Mouse (Mus musculus) midbrain, embryonic 13.5 days (tissue): ENCODE data around the gene 1700001C02Rik. TPM values are rescaled to one million over a fixed set of nuclear protein-coding genes. Genes with fewer than 3 reads are reported as not detected.

Experiments used
- ATAC-seq: fragments of 200-750 bp; cut with Nextera tagmentation; 2 replicates; pipeline ENCODE4 v1.8.0; 2017; ENCODE audit warnings: mild to moderate bottlenecking, moderate TSS enrichment, moderate library complexity
- H3K27ac ChIP-seq: fragments of 300-500 bp; sonication (generic); 2 replicates; pipeline ENCODE4 v1.5.1; 2015; ENCODE audit warnings: inconsistent platforms, mild to moderate bottlenecking, moderate library complexity
- H3K27me3 ChIP-seq: fragments of 300-500 bp; sonication (generic); 2 replicates; pipeline ENCODE4 v1.6.1; 2015; ENCODE audit warnings: mild to moderate bottlenecking, inconsistent platforms
- H3K36me3 ChIP-seq: fragments of 300-500 bp; sonication (generic); 2 replicates; pipeline ENCODE4 v1.6.1; 2015; ENCODE audit warnings: mild to moderate bottlenecking, inconsistent platforms
- H3K4me1 ChIP-seq: fragments of 300-500 bp; sonication (generic); replicated peaks from 2 replicates; pipeline ENCODE4 v1.6.1; 2015; ENCODE audit warnings: inconsistent platforms
- H3K4me2 ChIP-seq: fragments of 300-500 bp; sonication (generic); replicated peaks from 2 replicates; pipeline ENCODE4 v1.6.1; 2015; ENCODE audit warnings: moderate library complexity, mild to moderate bottlenecking, inconsistent platforms
- H3K4me3 ChIP-seq: fragments of 300-500 bp; sonication (generic); replicated peaks from 2 replicates; pipeline ENCODE4 v1.5.1; 2015; ENCODE audit warnings: mild to moderate bottlenecking, inconsistent platforms
- H3K9ac ChIP-seq: fragments of 300-500 bp; sonication (generic); replicated peaks from 2 replicates; pipeline ENCODE4 v1.6.1; 2015; ENCODE audit warnings: mild to moderate bottlenecking, inconsistent platforms
- H3K9me3 ChIP-seq: fragments of 300-500 bp; sonication (generic); 2 replicates; pipeline ENCODE4 v1.6.1; 2016; ENCODE audit warnings: mild to moderate bottlenecking, inconsistent platforms
- WGBS: fragments of 180-500 bp; shearing (Covaris S2); methylation state at CpG from one replicate; pipeline ENCODE4 v1.1.7; 2015; 5-methylcytosine and 5-hydroxymethylcytosine counted together
- polyA plus RNA-seq: library from polyadenylated mRNA; unstranded; fragments of >200 nt; fragmentation: Nextera tagmentation; extraction: Ambion mirVana; gene quantifications from 2 replicates; pipeline ENCODE4 v1.2.1, GENCODE M21; 2015

Gene 1700001C02Rik
- polyA plus RNA-seq, 1 experiment from 2014 or later, result 0.48 TPM

DNA sequence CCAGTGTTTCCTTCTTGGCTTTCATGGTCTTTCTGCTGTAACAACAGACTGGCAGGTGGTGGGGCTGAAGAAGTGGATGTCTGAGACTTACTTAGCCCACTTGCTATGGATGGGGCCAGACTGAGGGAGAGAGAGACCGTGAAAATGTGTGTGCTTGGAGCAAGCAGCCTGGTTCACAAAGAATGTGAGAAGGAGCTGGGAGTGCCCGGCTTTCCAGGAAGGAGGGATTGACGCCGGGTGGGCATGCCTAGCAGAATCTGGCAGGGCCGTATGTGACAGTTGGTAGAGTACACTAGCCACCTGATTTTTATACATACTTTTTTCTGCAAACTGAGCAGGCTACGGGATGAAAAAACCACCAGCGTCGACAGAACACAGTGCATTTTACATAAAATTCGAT lies 468 bp downstream of the 1700001C02Rik start:
- H3K4me2 ChIP-seq, result peak overlapping the region; percentile 56
- H3K4me1 ChIP-seq, result peaks cover 31% of the 10 kb centered on the region
- H3K9ac ChIP-seq, result peak overlapping the region; percentile 51
- 0 out of 2 replicates have a peak, but pooled peaks have one; percentile 4 for ATAC-seq
- H3K36me3 ChIP-seq, result no peaks in the 10 kb centered on the region
- no peak overlapping the region for H3K27ac ChIP-seq
- H3K9me3 ChIP-seq, result no peaks in the 10 kb centered on the region
- peaks cover 25% of the 10 kb centered on the region for H3K27me3 ChIP-seq
- H3K4me3 ChIP-seq, result peak overlapping the region; percentile 28
- 41% methylated on average over 9 of the region's 9 CpGs for WGBS

DNA sequence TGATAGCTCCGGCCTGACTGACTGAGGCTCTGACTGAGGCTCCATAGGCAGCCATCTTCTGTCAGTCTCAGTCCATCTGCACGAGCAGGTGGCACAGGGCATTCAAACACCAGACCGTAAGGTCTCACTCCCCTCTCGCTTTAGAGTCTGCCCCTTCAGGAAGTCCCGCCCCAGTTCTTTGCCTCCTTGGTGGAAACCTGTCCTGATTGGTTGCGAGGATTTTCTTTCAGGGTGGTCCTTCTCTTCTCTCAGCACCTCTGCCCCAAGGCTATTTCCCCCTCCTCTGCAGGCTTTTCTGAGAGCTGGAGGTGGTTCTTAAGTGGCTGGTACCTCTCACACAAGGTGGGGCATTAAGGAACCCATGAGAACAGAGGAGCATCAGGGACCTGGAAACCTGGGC lies 4.6 kb downstream of the 1700001C02Rik start:
- no peak for ATAC-seq
- Histone ChIP-seq H3K36me3 (no peaks in the 10 kb centered on the region), H3K9ac (no peak overlapping the region), H3K27me3 (peaks cover 13% of the 10 kb centered on the region), H3K4me3 (no peak overlapping the region), H3K4me2 (no peak overlapping the region), H3K9me3 (no peaks in the 10 kb centered on the region), H3K4me1 (peaks cover 21% of the 10 kb centered on the region), H3K27ac (no peak overlapping the region)
- WGBS, result 66% methylated on average over 6 of the region's 6 CpGs

DNA sequence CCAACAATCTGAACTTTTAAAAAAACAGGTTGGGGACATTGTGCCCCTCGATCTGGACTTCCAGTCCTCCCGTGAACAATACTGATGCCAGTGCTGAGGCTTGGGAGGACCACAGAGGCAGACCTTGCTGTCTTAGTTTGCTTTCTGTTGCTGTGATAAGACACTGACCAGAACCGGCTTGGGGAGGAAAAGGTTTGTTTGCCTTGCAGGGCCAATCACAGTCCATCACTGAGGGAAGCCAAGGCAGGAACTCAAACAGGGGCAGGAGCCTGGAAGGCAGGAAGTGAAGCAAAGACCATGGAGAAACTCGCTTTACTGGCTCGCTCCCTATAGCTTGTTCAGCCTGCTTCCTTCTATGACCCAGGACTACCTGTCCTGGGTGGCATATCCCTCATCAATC lies 6.3 kb downstream of the 1700001C02Rik start:
- 84% methylated on average over 5 of the region's 5 CpGs for whole genome bisulfite sequencing
- H3K4me1 ChIP-seq, result peaks cover 8% of the 10 kb centered on the region
- H3K27me3 ChIP-seq, result 0 out of 2 replicates have a peak, but pooled peaks cover 3% of the 10 kb centered on the region

DNA sequence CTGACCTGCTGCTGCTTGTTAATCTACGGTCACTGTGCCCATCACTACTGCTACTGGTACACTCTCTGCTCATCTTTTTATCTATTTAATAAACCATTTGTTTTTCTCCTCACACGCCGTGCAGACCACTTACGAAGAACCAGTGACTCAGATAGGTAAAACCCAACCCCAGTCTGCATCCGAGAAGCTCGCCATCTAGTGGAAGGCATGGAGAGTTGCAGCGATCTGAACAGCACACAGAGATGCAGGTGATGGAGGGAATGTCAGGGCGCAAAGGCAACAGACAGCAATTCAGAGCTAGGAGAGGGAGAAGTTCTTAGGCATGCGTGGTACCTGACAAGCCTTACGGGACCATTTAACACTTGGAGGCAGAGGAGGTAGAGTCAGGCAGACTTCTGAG lies 10.7 kb downstream of the 1700001C02Rik start:
- Histone ChIP-seq H3K4me2 (no peak overlapping the region), H3K9me3 (0 out of 2 replicates have a peak, but pooled peaks cover 4% of the 10 kb centered on the region), H3K9ac (no peak overlapping the region), H3K4me1 (no peaks in the 10 kb centered on the region), H3K27ac (no peak overlapping the region), H3K36me3 (no peaks in the 10 kb centered on the region), H3K27me3 (no peaks in the 10 kb centered on the region), H3K4me3 (no peak overlapping the region)
- WGBS, result 47% methylated on average over 10 of the region's 10 CpGs
- no peak for ATAC-seq

More for the DNA sequence above, 6.3 kb downstream of the 1700001C02Rik start:
- H3K4me3 ChIP-seq, result no peak overlapping the region
- H3K36me3 ChIP-seq, result no peaks in the 10 kb centered on the region
- H3K9me3 ChIP-seq, result no peaks in the 10 kb centered on the region
- no peak overlapping the region for H3K9ac ChIP-seq
- H3K4me2 ChIP-seq, result no peak overlapping the region
- no peak overlapping the region for H3K27ac ChIP-seq
- ATAC-seq, result no peak

DNA sequence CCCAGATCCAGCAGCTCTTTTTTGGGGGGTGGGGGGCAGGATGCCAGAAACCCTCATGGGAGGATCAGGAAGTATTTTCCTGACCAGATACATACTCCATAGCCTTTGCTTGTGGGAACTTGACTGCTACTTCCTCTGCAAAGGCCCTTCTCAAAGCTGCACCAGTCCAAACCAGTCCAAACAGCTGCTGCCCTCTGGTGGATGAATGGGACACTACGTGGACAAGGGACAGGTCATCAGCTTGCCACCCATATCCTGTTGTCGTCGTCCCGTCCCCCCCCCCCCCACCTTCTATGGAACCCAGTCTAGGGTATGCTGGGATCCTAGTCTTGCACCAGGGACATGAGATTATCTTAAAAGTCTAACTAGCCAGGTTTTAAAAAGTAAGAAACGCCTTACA lies 16.5 kb downstream of the 1700001C02Rik start:
- ATAC-seq, result 0 out of 2 replicates have a peak, but pooled peaks have one; percentile 53
- Histone ChIP-seq H3K4me3 (no peak overlapping the region), H3K36me3 (no peaks in the 10 kb centered on the region), H3K9me3 (0 out of 2 replicates have a peak, but pooled peaks cover 4% of the 10 kb centered on the region), H3K27ac (no peak overlapping the region), H3K9ac (no peak overlapping the region), H3K4me1 (no peaks in the 10 kb centered on the region), H3K4me2 (no peak overlapping the region), H3K27me3 (no peaks in the 10 kb centered on the region)
- 23% methylated on average over 5 of the region's 5 CpGs for WGBS

DNA sequence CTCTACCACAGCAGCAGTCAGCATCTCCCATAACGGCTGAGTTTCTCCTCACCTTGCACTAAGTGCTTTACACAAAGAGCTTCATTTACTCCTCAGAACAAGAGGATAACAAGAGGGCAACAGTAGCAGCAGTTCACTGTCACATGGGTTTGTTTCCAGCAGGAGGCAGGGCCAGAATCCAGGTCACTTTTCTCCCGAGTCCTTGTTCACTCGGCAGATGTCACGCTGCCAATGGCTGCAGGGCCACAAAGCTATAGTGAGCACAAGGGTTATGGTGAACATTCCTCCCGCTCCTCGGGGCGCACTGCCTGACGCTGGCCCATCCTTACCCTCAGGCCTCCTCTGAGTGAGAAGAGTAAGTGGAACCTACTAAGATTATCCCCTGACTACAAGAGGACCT lies 17.7 kb downstream of the 1700001C02Rik start:
- Histone ChIP-seq H3K27ac (no peak overlapping the region), H3K9ac (no peak overlapping the region), H3K27me3 (no peaks in the 10 kb centered on the region), H3K36me3 (no peaks in the 10 kb centered on the region), H3K4me1 (no peaks in the 10 kb centered on the region), H3K9me3 (0 out of 2 replicates have a peak, but pooled peaks cover 1% of the 10 kb centered on the region), H3K4me3 (no peak overlapping the region), H3K4me2 (no peak overlapping the region)
- ATAC-seq, result no peak
- WGBS, result 86% methylated on average over 8 of the region's 8 CpGs

DNA sequence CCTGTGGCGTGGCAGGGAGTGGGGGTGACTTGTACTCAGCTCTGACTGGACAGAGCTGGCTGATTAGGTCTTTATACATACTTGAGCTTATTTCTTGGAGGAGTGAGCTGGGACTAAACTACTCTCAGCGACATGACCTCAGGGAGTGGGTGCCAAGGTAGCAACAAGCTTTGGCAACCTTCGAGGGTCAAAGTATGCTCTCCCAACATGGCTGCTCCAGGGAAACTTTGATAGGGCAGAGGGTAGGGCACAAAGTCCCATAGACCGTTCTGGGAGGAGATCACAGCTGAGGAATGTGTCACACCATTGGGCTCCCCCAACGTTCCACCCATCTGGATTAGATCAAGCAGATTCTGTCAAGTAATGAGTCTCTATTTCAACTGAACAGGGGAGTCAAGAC lies 18.7 kb downstream of the 1700001C02Rik start:
- H3K4me3 ChIP-seq, result no peak overlapping the region
- H3K36me3 ChIP-seq, result no peaks in the 10 kb centered on the region
- H3K4me2 ChIP-seq, result no peak overlapping the region
- no peaks in the 10 kb centered on the region for H3K27me3 ChIP-seq
- no peaks in the 10 kb centered on the region for H3K4me1 ChIP-seq
- WGBS, result 84% methylated on average over 5 of the region's 5 CpGs
- H3K27ac ChIP-seq, result no peak overlapping the region
- H3K9me3 ChIP-seq, result no peaks in the 10 kb centered on the region
- ATAC-seq, result no peak
- no peak overlapping the region for H3K9ac ChIP-seq

DNA sequence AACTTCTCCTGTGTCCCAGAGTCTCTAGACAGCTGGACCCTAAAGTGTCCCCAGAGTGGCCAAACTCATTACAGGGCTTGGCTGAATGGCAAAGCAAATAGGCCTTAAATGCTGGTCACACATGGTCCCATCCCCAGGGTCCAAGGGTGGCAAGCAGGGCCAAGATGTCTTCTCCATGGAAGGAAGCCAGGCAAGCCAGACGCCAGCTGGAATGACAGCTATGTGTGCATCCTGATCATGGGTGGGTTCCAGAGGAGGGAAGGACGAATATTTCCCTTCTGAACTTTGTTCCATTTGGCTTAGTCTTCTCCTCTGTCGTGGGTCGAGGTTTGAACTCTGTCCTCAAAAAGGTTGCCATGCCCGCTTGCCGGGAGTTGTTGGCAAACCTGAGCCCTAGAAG lies 19.3 kb downstream of the 1700001C02Rik start:
- H3K9ac ChIP-seq, result no peak overlapping the region
- H3K4me2 ChIP-seq, result no peak overlapping the region
- no peak overlapping the region for H3K27ac ChIP-seq
- no peaks in the 10 kb centered on the region for H3K4me1 ChIP-seq
- WGBS, result 88% methylated on average over 6 of the region's 6 CpGs
- H3K4me3 ChIP-seq, result no peak overlapping the region
- ATAC-seq, result no peak
- no peaks in the 10 kb centered on the region for H3K27me3 ChIP-seq
- no peaks in the 10 kb centered on the region for H3K36me3 ChIP-seq
- no peaks in the 10 kb centered on the region for H3K9me3 ChIP-seq

DNA sequence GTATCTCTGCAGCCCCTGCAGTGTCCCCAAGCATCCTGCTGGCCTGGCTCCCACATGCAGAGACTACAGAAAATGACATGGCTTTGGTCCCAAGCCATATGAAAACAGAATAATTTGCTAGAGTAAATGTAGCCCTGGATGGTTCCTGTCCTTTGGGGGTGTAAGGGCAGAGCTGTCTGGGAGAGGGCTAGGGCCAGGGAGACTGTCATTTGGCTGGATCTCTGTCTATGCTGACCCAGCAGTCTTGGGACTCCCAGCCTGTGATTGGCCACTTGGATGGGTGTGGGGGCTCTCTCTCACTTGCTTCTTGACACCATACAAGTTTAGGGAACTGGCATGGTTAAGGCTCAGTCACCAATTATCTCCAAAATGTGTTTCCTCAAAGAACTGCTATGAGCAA lies 24.4 kb downstream of the 1700001C02Rik start:
- H3K4me3 ChIP-seq, result no peak overlapping the region
- no peaks in the 10 kb centered on the region for H3K4me1 ChIP-seq
- no peaks in the 10 kb centered on the region for H3K36me3 ChIP-seq
- no peak overlapping the region for H3K27ac ChIP-seq
- no peak overlapping the region for H3K4me2 ChIP-seq
- H3K9me3 ChIP-seq, result no peaks in the 10 kb centered on the region
- no peak for ATAC-seq
- H3K9ac ChIP-seq, result no peak overlapping the region
- H3K27me3 ChIP-seq, result no peaks in the 10 kb centered on the region

DNA sequence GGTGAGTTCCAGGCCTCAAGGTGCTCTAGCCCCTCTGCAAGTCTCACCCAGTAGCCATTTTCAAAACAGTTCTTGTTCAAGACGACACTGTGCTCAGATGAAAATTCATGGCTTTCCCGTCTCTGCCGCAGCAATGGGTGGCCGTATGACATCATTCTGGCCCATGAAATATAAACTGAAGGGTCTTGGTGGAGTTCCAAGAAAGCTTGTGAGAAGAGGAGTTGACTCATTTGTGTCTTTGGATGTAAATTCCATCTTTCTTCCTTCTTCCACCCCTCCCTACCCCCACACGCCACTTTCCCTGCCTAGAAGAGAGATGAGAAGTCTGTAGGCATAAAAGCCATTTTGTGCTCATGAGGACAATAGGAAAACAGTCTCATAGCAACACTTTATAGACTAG lies 25.0 kb downstream of the 1700001C02Rik start:
- Histone ChIP-seq H3K36me3 (no peaks in the 10 kb centered on the region), H3K27me3 (no peaks in the 10 kb centered on the region), H3K4me3 (no peak overlapping the region), H3K9ac (no peak overlapping the region), H3K27ac (no peak overlapping the region), H3K4me2 (no peak overlapping the region), H3K4me1 (no peaks in the 10 kb centered on the region), H3K9me3 (no peaks in the 10 kb centered on the region)
- ATAC-seq, result no peak
- 84% methylated on average over 5 of the region's 5 CpGs for WGBS

DNA sequence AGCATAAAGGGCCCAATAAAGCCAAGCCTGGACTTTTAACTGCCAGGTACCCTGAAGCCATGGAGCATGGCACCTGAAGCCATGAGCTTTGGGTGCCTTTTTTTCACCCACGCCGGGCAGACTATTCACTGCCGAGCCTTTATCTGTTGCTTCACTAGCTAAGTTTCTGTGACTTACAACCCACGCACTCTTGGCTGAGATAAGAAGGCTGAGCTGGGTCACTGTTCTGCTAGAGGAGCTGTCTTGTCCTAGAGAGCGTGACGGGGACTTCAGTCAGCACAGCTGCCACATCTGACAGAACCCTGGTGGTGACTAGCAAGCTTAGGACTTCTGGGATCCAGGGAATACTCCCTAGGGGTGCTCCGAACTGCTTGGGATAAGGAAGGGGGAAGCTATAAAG lies 27.9 kb downstream of the 1700001C02Rik start:
- no peak for ATAC-seq
- WGBS, result 72% methylated on average over 7 of the region's 7 CpGs
- H3K9ac ChIP-seq, result no peak overlapping the region

DNA sequence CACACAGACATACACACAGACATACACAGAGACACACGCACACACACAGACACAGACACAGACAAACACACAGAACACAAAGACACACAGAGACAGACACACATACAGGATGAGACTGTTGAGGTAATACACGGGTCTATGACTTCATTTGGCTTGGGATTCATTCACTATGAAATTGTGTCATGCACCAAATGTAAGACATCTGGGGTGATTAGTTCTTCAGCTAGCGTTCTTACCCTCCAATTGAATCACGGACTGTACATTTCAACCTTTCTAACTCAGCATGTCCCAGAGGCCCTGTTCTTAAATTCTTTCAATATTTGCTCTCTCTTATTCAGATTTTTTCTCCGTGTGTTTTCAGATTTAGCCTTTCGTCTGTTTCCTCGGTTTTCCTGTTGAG lies 28.8 kb downstream of the 1700001C02Rik start:
- Histone ChIP-seq H3K27ac (no peak overlapping the region), H3K9me3 (no peaks in the 10 kb centered on the region), H3K27me3 (no peaks in the 10 kb centered on the region), H3K9ac (no peak overlapping the region), H3K36me3 (no peaks in the 10 kb centered on the region), H3K4me3 (no peak overlapping the region), H3K4me2 (no peak overlapping the region), H3K4me1 (no peaks in the 10 kb centered on the region)
- WGBS, result 85% methylated on average over 7 of the region's 7 CpGs
- no peak for ATAC-seq

More for the DNA sequence above, 27.9 kb downstream of the 1700001C02Rik start:
- Histone ChIP-seq H3K9me3 (no peaks in the 10 kb centered on the region), H3K36me3 (no peaks in the 10 kb centered on the region), H3K4me3 (no peak overlapping the region), H3K4me1 (no peaks in the 10 kb centered on the region), H3K27me3 (no peaks in the 10 kb centered on the region), H3K4me2 (no peak overlapping the region), H3K27ac (no peak overlapping the region)

DNA sequence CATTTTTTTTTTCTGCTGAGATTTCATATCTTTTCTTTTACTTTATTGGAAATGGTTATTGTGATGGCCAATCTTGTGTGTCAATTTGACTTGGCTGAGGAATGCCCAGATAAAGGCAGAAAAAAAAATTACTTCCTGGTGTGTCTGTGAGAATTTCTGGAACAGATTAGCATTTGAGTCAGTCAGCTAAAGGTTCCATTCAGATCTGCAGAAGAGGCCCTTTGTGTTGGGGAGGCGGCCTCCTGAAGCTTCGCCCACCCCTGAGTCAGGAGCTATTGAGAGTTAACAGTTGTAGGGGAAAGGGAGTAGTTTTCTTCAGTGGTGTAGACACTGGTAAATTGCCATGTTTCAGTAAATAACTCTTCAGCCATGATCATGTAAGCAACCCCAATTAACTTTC lies 29.4 kb downstream of the 1700001C02Rik start:
- Histone ChIP-seq H3K4me3 (no peak overlapping the region), H3K27ac (no peak overlapping the region), H3K9ac (no peak overlapping the region), H3K27me3 (no peaks in the 10 kb centered on the region), H3K4me2 (no peak overlapping the region), H3K9me3 (no peaks in the 10 kb centered on the region), H3K36me3 (no peaks in the 10 kb centered on the region), H3K4me1 (no peaks in the 10 kb centered on the region)
- no peak for ATAC-seq
- 25% methylated on average over 2 of the region's 2 CpGs for WGBS
